ENCODE assay signal across 22 mouse cellular contexts in the genomic region with DNA sequence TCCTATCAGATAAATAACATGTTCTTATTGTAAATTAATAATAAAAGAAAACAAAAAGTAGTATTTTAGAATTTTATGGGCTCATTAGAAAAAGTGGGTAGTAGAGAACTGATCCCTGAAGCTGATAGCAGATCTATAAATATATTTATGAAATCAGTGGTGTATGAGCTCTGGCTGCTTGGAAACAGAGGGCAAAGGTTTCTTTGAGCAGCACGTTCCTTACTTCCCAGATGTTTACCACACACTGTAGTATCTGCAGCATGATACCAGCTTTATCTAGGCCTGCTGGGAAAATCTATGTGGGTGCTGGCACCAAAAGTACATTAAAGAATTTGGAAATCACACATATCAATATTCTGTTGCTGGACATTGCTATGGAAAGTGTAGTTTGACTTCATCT. TPM values are rescaled to one million over a fixed set of nuclear protein-coding genes. Genes with fewer than 3 reads are reported as not detected.
"Had no signal": no experiment of that assay in that cellular context is flagged by ENCODE, and none has a peak within 500 bp of the region (broad histone marks: within the 10 kb centered on the region; RNA-seq: fewer than 3 reads in every experiment).

No protein-coding gene starts in this region.

- H3K9ac ChIP-seq: lung, embryonic 14.5 days; midbrain, embryonic 12.5 days; neural tube, embryonic 13.5 days; neural tube, embryonic 15.5 days had no signal

- H3K4me3 ChIP-seq: midbrain, embryonic 10.5 days; midbrain, embryonic 12.5 days; myocyte; neural tube, embryonic 13.5 days; neural tube, embryonic 15.5 days had no signal

- H3K36me3 ChIP-seq: midbrain, embryonic 10.5 days; midbrain, embryonic 12.5 days; neural tube, embryonic 13.5 days; neural tube, embryonic 15.5 days had no signal

- H3K27ac ChIP-seq: midbrain, embryonic 10.5 days; midbrain, embryonic 12.5 days; neural tube, embryonic 13.5 days; neural tube, embryonic 15.5 days had no signal

- DNase-seq: lung, adult 18-20 months; lung, embryonic 14.5 days; lung, postnatal 10 days; lung, postnatal 4 days; midbrain, embryonic 14.5 days; right cerebral cortex, adult 18-20 months; right cerebral cortex, postnatal 25 days; right cerebral cortex, postnatal 4 days; spleen, adult 18-20 months; thymus, adult 18-20 months; thymus, postnatal 14 days; thymus, postnatal 36 days had no signal

- H3K27me3 ChIP-seq: midbrain, embryonic 12.5 days; neural tube, embryonic 13.5 days; neural tube, embryonic 15.5 days had no signal

- H3K4me1 ChIP-seq: neural tube, embryonic 13.5 days; neural tube, embryonic 15.5 days had no signal

- H3K9me3 ChIP-seq: midbrain, embryonic 10.5 days; midbrain, embryonic 12.5 days; neural tube, embryonic 13.5 days; neural tube, embryonic 15.5 days had no signal

- H3K4me2 ChIP-seq: lung, embryonic 14.5 days; midbrain, embryonic 12.5 days; neural tube, embryonic 13.5 days; neural tube, embryonic 15.5 days had no signal

- ATAC-seq: midbrain, embryonic 16.5 days had no signal

RNA-seq across cellular contexts. Expression of a gene that starts 18.5 kb away (rescaled TPM):
- total RNA-seq: megakaryocyte, adult 5-6 weeks; megakaryocyte-erythroid progenitor cell, adult 5-6 weeks had no signal
- polyA plus RNA-seq: midbrain, embryonic 14.5 days; neural tube, embryonic 13.5 days; neural tube, embryonic 15.5 days; small intestine, adult 2 months; thymus, postnatal 0 days had no signal
